Mouse (Mus musculus): ENCODE data around the gene Olfr1510.
"Not testable (repeated sequence)": the region's sequence is repeated elsewhere in the genome, so short reads cannot be mapped to it uniquely, and the experiment has no call there.

Gene Olfr1510

DNA sequence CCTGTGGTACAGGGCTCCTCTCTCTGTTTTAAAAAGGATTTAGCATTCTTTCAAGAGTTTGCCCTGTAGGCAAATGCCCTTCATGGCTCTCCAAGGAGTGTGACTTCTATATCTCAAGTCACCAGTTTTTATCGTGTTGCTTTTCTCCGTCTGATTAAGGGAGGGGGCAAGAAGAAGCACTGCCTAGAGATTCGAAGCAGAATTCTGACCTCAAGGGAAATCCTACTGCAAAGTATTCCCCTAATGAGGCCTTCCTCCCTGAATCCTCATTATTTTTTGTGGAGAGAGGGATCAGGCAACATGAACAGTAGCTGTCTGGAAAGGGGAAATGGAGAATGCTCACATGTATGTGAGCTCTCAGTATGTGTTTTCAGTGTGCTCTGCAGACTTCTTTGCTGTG lies at the start of gene Olfr1510:
Gene Olfr1510, minus strand, starts transcription at position 101 of the 400 bp plus-strand sequence.
- no peak for DNase-seq

DNA sequence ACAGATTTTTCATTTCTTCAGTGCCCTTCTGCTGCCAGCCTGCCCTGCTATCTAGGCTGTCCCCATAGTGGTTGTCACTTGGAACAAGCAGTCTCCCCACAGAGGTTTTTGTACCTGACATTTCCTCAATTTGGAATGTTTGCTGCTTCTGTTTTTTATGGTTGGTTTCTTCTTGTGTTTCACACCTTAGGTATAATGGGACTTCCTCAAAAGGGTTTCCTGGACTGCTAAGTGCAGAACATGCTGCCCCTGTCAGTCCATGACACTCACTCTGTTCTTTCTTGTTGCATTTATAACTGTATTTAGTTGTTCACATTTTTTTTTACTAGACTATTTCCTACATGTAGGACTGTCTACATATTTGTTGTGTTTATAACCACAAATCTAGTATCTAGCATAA lies 47.8 kb upstream of the Olfr1510 start:
- DNase-seq = no peak

- DNase-seq = no peak
Observed at GRCm38 (mm10) chr14:52451138-52451537, 37.0 kb upstream of the Olfr1510 start.

DNA sequence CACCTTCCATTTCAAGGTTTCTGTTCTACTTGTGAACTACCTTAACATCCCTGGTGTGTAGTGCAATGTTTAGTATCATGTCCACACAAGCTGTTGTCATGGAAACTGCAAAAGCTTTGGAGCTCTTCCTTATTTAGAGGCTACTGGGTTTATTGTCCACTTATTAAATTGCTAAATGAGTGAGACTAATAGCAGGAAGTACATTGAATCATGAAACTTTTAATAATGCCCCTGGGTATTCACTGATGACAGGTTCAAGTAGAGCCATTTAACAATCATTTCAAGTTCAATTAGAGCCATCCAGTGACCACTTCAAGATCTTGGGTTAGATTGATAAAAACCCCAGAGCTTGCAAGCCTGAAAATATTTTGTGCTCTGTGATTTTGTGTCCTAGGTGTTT lies 28.5 kb upstream of the Olfr1510 start, which contains the start of gene Olfr1509:
Gene Olfr1509, plus strand, starts transcription at position 301 of the 400 bp plus-strand sequence.
- DNase-seq = no peak

GRCm38 (mm10) chr14:52427686-52428085 lies 13.5 kb upstream of the Olfr1510 start:
- no peak for DNase-seq

DNA sequence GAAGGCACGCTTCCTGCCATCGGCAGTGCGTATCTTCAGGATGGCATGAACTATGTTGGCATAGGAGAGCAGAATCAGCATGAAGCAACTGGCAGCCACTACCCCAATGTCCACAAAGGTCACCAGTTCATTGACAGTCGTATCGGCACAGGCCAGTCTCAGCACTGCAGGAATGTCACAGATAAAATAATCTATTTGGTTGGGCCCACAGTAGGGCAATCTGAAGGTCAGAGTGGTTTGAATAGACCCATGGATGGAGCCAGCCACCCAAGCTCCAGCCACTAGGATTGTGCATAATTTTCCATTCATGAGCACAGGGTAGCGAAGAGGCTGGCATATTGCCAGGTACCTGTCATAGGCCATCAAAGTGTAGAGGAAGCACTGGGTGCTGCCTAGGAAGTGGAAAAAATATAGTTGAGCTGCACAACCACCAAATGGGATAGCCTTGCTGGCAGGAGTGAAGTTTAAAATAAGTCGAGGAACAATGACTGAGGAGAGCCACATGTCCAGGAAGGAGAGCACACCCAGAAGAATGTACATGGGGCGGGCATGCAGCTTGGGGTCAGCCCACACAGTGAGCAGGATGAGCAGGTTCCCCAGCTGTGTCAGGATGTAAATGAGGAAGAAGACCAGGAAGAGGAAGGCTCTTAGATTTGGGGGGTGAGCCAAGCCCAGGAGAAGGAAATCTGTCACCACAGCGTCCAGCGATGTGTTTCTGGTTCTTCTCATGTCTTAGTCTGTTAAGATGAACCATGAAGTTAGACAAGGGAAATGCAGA lies 3.8 kb downstream of the Olfr1510 start:
- DNase-seq = not testable (repeated sequence)

GRCm38 (mm10) chr14:52397279-52397678 lies 16.9 kb downstream of the Olfr1510 start, which contains the start of gene Olfr1511:
TSS of gene Olfr1511 (minus strand) at chr14:52397379.
- no peak for DNase-seq

DNA sequence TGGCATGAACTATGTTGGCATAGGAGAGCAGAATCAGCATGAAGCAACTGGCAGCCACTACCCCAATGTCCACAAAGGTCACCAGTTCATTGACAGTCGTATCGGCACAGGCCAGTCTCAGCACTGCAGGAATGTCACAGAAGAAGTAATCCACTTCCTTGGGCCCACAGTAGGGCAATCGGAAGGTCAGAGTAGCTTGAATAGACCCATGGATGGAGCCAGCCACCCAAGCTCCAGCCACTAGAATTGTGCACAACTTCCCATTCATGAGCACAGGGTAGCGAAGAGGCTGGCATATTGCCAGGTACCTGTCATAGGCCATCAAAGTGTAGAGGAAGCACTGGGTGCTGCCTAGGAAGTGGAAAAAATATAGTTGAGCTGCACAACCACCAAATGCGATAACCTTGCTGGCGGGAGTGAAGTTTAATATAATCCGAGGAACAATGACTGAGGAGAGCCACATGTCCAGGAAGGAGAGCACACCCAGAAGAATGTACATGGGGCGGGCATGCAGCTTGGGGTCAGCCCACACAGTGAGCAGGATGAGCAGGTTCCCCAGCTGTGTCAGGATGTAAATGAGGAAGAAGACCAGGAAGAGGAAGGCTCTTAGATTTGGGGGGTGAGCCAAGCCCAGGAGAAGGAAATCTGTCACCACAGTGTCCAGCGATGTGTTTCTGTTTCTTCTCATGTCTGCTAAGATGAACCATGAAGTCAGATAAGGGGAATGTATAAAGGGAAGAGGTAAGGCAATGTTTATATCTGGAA lies 23.9 kb downstream of the Olfr1510 start:
- DNase-seq = not testable (repeated sequence)

DNA sequence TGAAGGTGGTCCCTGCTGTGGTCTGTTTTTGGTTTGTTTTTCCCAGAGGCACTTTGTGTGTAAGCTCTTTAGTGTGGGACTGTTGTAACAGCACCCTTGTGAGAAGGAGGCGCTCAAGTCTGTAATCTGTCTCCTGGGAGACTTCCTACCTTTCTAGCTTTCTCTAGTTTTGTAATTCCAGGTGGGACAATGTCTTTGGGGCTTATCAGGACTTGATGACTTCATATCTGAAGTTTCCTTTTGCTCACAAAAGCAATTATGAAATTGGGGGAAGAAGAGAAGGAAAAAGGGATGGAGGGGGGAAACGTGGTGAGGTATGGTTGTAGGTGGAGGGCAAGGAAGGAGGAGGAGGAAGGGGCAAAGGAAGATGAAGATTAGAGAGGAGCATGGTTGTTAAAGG lies 35.1 kb downstream of the Olfr1510 start, which contains the start of gene Olfr1512:
Gene Olfr1512, minus strand, starts transcription at position 101 of the 400 bp plus-strand sequence.
- no peak for DNase-seq

DNA sequence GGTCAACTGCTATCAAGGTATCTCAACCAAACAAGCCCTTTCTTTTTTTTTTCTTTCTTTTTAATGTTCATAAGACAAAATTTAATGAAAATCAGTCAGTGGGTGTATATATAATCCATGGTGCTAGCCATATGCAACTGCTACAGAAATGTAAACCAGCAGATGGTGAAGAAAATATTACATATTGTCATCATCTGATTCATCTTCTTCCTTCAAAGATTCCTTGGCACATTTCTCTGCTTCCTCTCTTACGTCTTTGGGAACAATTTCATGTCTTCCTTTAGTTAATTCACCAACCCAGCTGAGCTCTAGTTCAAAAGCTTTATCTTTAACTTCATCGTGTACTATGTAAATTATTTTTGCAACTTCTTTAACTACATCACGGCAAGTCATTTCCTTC lies 45.4 kb downstream of the Olfr1510 start:
- DNase-seq = no peak
